12 mouse cellular contexts compared by ENCODE assay signal in genomic region chr15:95667209-95667608, GRCm38 (mm10). TPM values are rescaled to one million over a fixed set of nuclear protein-coding genes. Genes with fewer than 3 reads are reported as not detected.
DNase-seq lines count a peak whose midpoint lies in the region; ATAC-seq lines count a peak whose summit lies in the region.
"Had no signal": no experiment of that assay in that cellular context is flagged by ENCODE, and none has a peak within 500 bp of the region (broad histone marks: within the 10 kb centered on the region; RNA-seq: fewer than 3 reads in every experiment).

No protein-coding gene starts in this region.

- peak; percentile 33 for DNase-seq in Muller cell, postnatal 12 days (ENCODE audit: inconsistent ontology term)
- peak; percentile 39 to 61 for DNase-seq in frontal cortex, postnatal 10 days (ENCODE audit: low spot score in 2 of 2)
- peak; percentile 24 to 77 for DNase-seq in left cerebral cortex, postnatal 10 days (ENCODE audit: extremely low spot score in 1 of 2, low spot score in 2 of 2)
- no peak for DNase-seq in adrenal gland, postnatal 25 days
- DNase-seq in spleen, postnatal 10 days (ENCODE audit: low spot score in 2 of 2): no peak
- no peak for DNase-seq in ovary, postnatal 36 days (ENCODE audit: low spot score)
- DNase-seq: B cell, adult 2 months; kidney, adult 18-20 months had no signal

- H3K9ac ChIP-seq in forebrain, embryonic 15.5 days (replicated peaks): no peak overlapping the region
- no peak overlapping the region for H3K9ac ChIP-seq in forebrain, embryonic 13.5 days
- H3K9ac ChIP-seq: liver, embryonic 14.5 days had no signal

- intact Hi-C loops in left cerebral cortex, postnatal 10 days (cut with DNase I): no loop called here

- no peak overlapping the region for H3K4me2 ChIP-seq in forebrain, embryonic 15.5 days (replicated peaks)
- H3K4me2 ChIP-seq in forebrain, embryonic 13.5 days: no peak overlapping the region
- H3K4me2 ChIP-seq: heart, embryonic 11.5 days had no signal

- ATAC-seq in forebrain, embryonic 15.5 days (replicated peaks): 0 out of 2 replicates have a peak, but pooled peaks have one; percentile 43
- no peak for ATAC-seq in forebrain, embryonic 13.5 days

- no peaks in the 10 kb centered on the region; the same call in 1 of the 2 replicates for H3K4me1 ChIP-seq in forebrain, embryonic 15.5 days
- no peaks in the 10 kb centered on the region for H3K4me1 ChIP-seq in forebrain, embryonic 13.5 days

- no peak overlapping the region for H3K27ac ChIP-seq in forebrain, embryonic 15.5 days (replicated peaks)
- no peak overlapping the region for H3K27ac ChIP-seq in forebrain, embryonic 13.5 days
- H3K27ac ChIP-seq: liver, embryonic 14.5 days had no signal

- H3K27me3 ChIP-seq in forebrain, embryonic 15.5 days: no peaks in the 10 kb centered on the region
- no peaks in the 10 kb centered on the region for H3K27me3 ChIP-seq in forebrain, embryonic 13.5 days

- H3K9me3 ChIP-seq in forebrain, embryonic 15.5 days: no peaks in the 10 kb centered on the region
- H3K9me3 ChIP-seq in forebrain, embryonic 13.5 days (replicated peaks): no peaks in the 10 kb centered on the region

- 16% methylated on average over 8 of the region's 8 CpGs for WGBS in forebrain, embryonic 15.5 days
- WGBS in forebrain, embryonic 13.5 days: 21% methylated on average over 8 of the region's 8 CpGs

- no peak overlapping the region for H3K4me3 ChIP-seq in forebrain, embryonic 15.5 days
- H3K4me3 ChIP-seq in forebrain, embryonic 13.5 days: no peak overlapping the region

- no peaks in the 10 kb centered on the region for H3K36me3 ChIP-seq in forebrain, embryonic 15.5 days
- no peaks in the 10 kb centered on the region for H3K36me3 ChIP-seq in forebrain, embryonic 13.5 days (ENCODE audit: poor library complexity, severe bottlenecking)

RNA-seq across cellular contexts. Expression of gene Dbx2, which starts 11.4 kb away (rescaled TPM):
- 0.32 and 1.3 TPM in 2 replicates for polyA plus RNA-seq in forebrain, embryonic 15.5 days (2015; fragmentation: Nextera tagmentation; extraction: Ambion mirVana)
- polyA plus RNA-seq in forebrain, embryonic 13.5 days (2015; fragmentation: Nextera tagmentation; extraction: Ambion mirVana): 0.28 TPM in 1 of 2 replicates, not detected in the other
- total RNA-seq in left cerebral cortex, postnatal 10 days (2021): 10 to 100 TPM; 16.9 to 20.8 TPM
- total RNA-seq in adrenal gland, postnatal 25 days (2021): not detected in 2 replicates
- polyA plus RNA-seq: liver, embryonic 14.5 days had no signal

Comparison
In these comparisons a context has a peak if more than half of its experiments do, and no peak if none do; other contexts are left out.
1. DNase-seq: peak in Muller cell, postnatal 12 days (single experiment), frontal cortex, postnatal 10 days (2 of 2) and left cerebral cortex, postnatal 10 days (2 of 2); none in adrenal gland, postnatal 25 days (single experiment), spleen, postnatal 10 days (0 of 2) and ovary, postnatal 36 days (single experiment).
2. RNA of gene Dbx2, which starts 11.4 kb away (total RNA-seq): 16.9 to 20.8 TPM in left cerebral cortex, postnatal 10 days; not detected in adrenal gland, postnatal 25 days; every median in the first group is over 10 times any median in the second.